Comparison of ENCODE assay signal across 11 mouse cellular contexts in the genomic region with DNA sequence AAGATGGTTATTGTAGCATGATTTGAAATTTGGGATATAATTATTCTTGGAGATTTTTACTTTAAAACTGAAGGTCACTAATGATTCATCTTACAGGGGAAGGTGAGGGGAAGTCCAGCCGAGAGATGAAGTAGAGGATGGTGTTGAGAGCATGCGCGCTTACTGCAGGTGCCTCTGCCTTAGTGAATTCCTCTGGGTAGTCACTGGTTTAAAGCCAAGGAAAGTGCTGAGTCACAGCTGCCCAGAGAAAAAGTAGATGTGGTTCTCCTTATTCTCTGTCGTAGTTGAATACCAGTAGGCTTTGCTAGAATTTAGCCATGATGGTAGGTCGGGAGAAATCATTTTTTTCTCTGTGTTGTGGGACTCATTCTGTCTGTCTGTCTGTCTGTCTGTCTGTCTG.
DNase-seq lines count a peak whose midpoint lies in the region; ATAC-seq and TF ChIP-seq lines count a peak whose summit lies in the region.
"Had no signal": no experiment of that assay in that cellular context is flagged by ENCODE, and none has a peak within 500 bp of the region (broad histone marks: within the 10 kb centered on the region; RNA-seq: fewer than 3 reads in every experiment).

No protein-coding gene starts in this region.

- peaks cover 19 to 50% of the 10 kb centered on the region in 2 experiments for H3K4me1 ChIP-seq in heart, embryonic 14.5 days (ENCODE audit: control insufficient read depth in 2 of 2, insufficient read depth in 2 of 2, low read length in 2 of 2)
- peaks cover 29% of the 10 kb centered on the region for H3K4me1 ChIP-seq in heart, embryonic 10.5 days
- H3K4me1 ChIP-seq in MEL (ENCODE audit: control insufficient read depth in 1 of 2, insufficient read depth in 2 of 2, low read length in 2 of 2), result peaks cover 30 to 33% of the 10 kb centered on the region in 2 experiments
- H3K4me1 ChIP-seq in heart, postnatal 0 days (ENCODE audit: control insufficient read depth, insufficient read depth), result peaks cover 33% of the 10 kb centered on the region
- no peaks in the 10 kb centered on the region for H3K4me1 ChIP-seq in midbrain, postnatal 0 days (ENCODE audit: insufficient read depth, low read length)
- H3K4me1 ChIP-seq: forebrain, embryonic 12.5 days had no signal

- no peak for DNase-seq in heart, embryonic 10.5 days (ENCODE audit: low spot score)
- peak; percentile 70 for DNase-seq in MEL (ENCODE audit: low read depth, low spot score)
- no peak for DNase-seq in heart, postnatal 0 days (ENCODE audit: low spot score)
- DNase-seq in ovary, adult 18-20 months (ENCODE audit: low spot score), result no peak
- DNase-seq in midbrain, postnatal 0 days (ENCODE audit: low spot score), result no peak
- DNase-seq in cerebellum, adult 9-11 months, result no peak
- DNase-seq: cerebellum, adult 18-20 months had no signal

- no peak for TF ChIP-seq CTCF in MEL (IDR thresholded peaks at IDR 0.05 in 2 of 3, conservative IDR thresholded peaks at IDR 0.05 in 1 of 3; ENCODE audit: control insufficient read depth in 1 of 3, insufficient read depth in 1 of 3, low read depth in 2 of 3, low read length in 3 of 3, poor library complexity in 1 of 3, severe bottlenecking in 1 of 3)
- TF ChIP-seq CTCF in heart, postnatal 0 days (IDR thresholded peaks at IDR 0.05; ENCODE audit: low read depth), result no peak
- no peak for TF ChIP-seq CTCF in midbrain, postnatal 0 days (IDR thresholded peaks at IDR 0.05)

- no peak overlapping the region for H3K27ac ChIP-seq in heart, embryonic 14.5 days (replicated peaks in 1 of 2; ENCODE audit: control insufficient read depth in 1 of 2, insufficient read depth in 1 of 2, low read depth in 2 of 2, low read length in 2 of 2)
- H3K27ac ChIP-seq in heart, embryonic 10.5 days, result no peak overlapping the region
- peak overlapping the region; percentile 27; the same call in 1 of the 2 replicates for H3K27ac ChIP-seq in MEL (ENCODE audit: control insufficient read depth, low read depth, low read length)
- no peak overlapping the region for H3K27ac ChIP-seq in heart, postnatal 0 days (ENCODE audit: low read depth)
- no peak overlapping the region for H3K27ac ChIP-seq in midbrain, postnatal 0 days (ENCODE audit: low read depth, low read length)
- H3K27ac ChIP-seq: forebrain, embryonic 12.5 days had no signal

- H3K27me3 ChIP-seq in heart, embryonic 14.5 days (ENCODE audit: control insufficient read depth, insufficient read depth, low read length), result no peaks in the 10 kb centered on the region
- H3K27me3 ChIP-seq in heart, embryonic 10.5 days (ENCODE audit: insufficient read depth, poor library complexity, severe bottlenecking), result no peaks in the 10 kb centered on the region
- no peaks in the 10 kb centered on the region for H3K27me3 ChIP-seq in MEL (ENCODE audit: control insufficient read depth in 1 of 2, insufficient read depth in 2 of 2, low read length in 2 of 2)
- H3K27me3 ChIP-seq in heart, postnatal 0 days (ENCODE audit: control insufficient read depth, insufficient read depth, low read length), result no peaks in the 10 kb centered on the region
- H3K27me3 ChIP-seq in midbrain, postnatal 0 days (ENCODE audit: insufficient read depth, low read length), result no peaks in the 10 kb centered on the region
- H3K27me3 ChIP-seq: forebrain, embryonic 12.5 days had no signal

- H3K36me3 ChIP-seq in heart, embryonic 14.5 days (ENCODE audit: control insufficient read depth, insufficient read depth, low read length), result peaks cover 32% of the 10 kb centered on the region
- peaks cover 11% of the 10 kb centered on the region for H3K36me3 ChIP-seq in heart, embryonic 10.5 days
- peaks cover 0 to 43% of the 10 kb centered on the region in 2 experiments; a peak in 2 of 4 replicates for H3K36me3 ChIP-seq in MEL (ENCODE audit: control insufficient read depth in 1 of 2, insufficient read depth in 2 of 2, low read length in 2 of 2)
- H3K36me3 ChIP-seq in heart, postnatal 0 days (replicated peaks; ENCODE audit: control insufficient read depth, insufficient read depth, low read length), result no peaks in the 10 kb centered on the region
- no peaks in the 10 kb centered on the region for H3K36me3 ChIP-seq in midbrain, postnatal 0 days (ENCODE audit: insufficient read depth, low read length)
- H3K36me3 ChIP-seq: G1E had no signal

- no peak for TF ChIP-seq POLR2A in MEL (IDR thresholded peaks at IDR 0.05; ENCODE audit: control insufficient read depth in 1 of 2, insufficient read depth in 1 of 2, low read depth in 1 of 2, low read length in 2 of 2, poor library complexity in 1 of 2)

- no peak overlapping the region for H3K4me3 ChIP-seq in heart, embryonic 14.5 days (ENCODE audit: control insufficient read depth in 1 of 2, insufficient read depth in 1 of 2, low read depth in 1 of 2, low read length in 2 of 2)
- H3K4me3 ChIP-seq in heart, embryonic 10.5 days, result no peak overlapping the region
- H3K4me3 ChIP-seq in MEL (ENCODE audit: control insufficient read depth in 1 of 2, insufficient read depth in 1 of 2, low read depth in 2 of 2, low read length in 2 of 2), result no peak overlapping the region
- H3K4me3 ChIP-seq in heart, postnatal 0 days (ENCODE audit: low read depth, low read length), result peak overlapping the region; percentile 9; the same call in 1 of the 2 replicates
- no peak overlapping the region for H3K4me3 ChIP-seq in midbrain, postnatal 0 days (ENCODE audit: low read depth, low read length)
- H3K4me3 ChIP-seq: forebrain, embryonic 12.5 days had no signal

- 80% methylated on average over 5 of the region's 5 CpGs for WGBS in heart, embryonic 14.5 days
- WGBS in heart, embryonic 10.5 days, result 86% methylated on average over 5 of the region's 5 CpGs
- WGBS in heart, postnatal 0 days, result 70% methylated on average over 5 of the region's 5 CpGs
- 92% methylated on average over 5 of the region's 5 CpGs for WGBS in midbrain, postnatal 0 days

- H3K79me2 ChIP-seq in MEL (ENCODE audit: control insufficient read depth, insufficient read depth, low read length, poor library complexity), result no peaks in the 10 kb centered on the region

- TF ChIP-seq RAD21 in MEL (IDR thresholded peaks at IDR 0.05; ENCODE audit: low read depth, low read length), result no peak

- H3K9ac ChIP-seq in heart, embryonic 14.5 days (ENCODE audit: low read length), result 0 out of 2 replicates have a peak overlapping the region, but pooled peaks have one; percentile 4
- H3K9ac ChIP-seq in MEL (ENCODE audit: control insufficient read depth, low read depth, low read length, poor library complexity, severe bottlenecking), result no peak overlapping the region
- H3K9ac ChIP-seq in heart, postnatal 0 days (replicated peaks; ENCODE audit: low read depth, low read length), result no peak overlapping the region
- no peak overlapping the region for H3K9ac ChIP-seq in midbrain, postnatal 0 days (replicated peaks; ENCODE audit: low read length, poor library complexity, severe bottlenecking)
- H3K9ac ChIP-seq: forebrain, embryonic 12.5 days had no signal

- 0 out of 4 replicates have a peak, but pooled peaks of 1 of the 2 experiments have one; percentile 11 for TF ChIP-seq EP300 in MEL (IDR thresholded peaks at IDR 0.05; ENCODE audit: low read depth in 1 of 2, low read length in 2 of 2)
- no peak for TF ChIP-seq EP300 in heart, postnatal 0 days (IDR thresholded peaks at IDR 0.05; ENCODE audit: low read depth)

- no peak for ATAC-seq in heart, embryonic 14.5 days (ENCODE audit: insufficient number of reproducible peaks, insufficient read depth, low FRiP score, low read depth)
- no peak for ATAC-seq in heart, postnatal 0 days (ENCODE audit: insufficient read depth, low read depth)
- peak; percentile 42 for ATAC-seq in megakaryocyte progenitor cell, adult 5-6 weeks (replicated peaks; ENCODE audit: poor library complexity)
- no peak for ATAC-seq in midbrain, postnatal 0 days (ENCODE audit: low FRiP score)

- H3K4me2 ChIP-seq in heart, embryonic 14.5 days (ENCODE audit: low read length), result no peak overlapping the region
- H3K4me2 ChIP-seq in heart, postnatal 0 days (ENCODE audit: low read depth, low read length), result peak overlapping the region; percentile 25; the same call in 1 of the 2 replicates
- no peak overlapping the region for H3K4me2 ChIP-seq in midbrain, postnatal 0 days (ENCODE audit: low read depth, low read length, poor library complexity, severe bottlenecking)
- H3K4me2 ChIP-seq: forebrain, embryonic 12.5 days had no signal

- no peaks in the 10 kb centered on the region for H3K9me3 ChIP-seq in heart, embryonic 14.5 days (ENCODE audit: control insufficient read depth, low read length)
- H3K9me3 ChIP-seq in heart, embryonic 10.5 days, result no peaks in the 10 kb centered on the region
- no peaks in the 10 kb centered on the region for H3K9me3 ChIP-seq in MEL (replicated peaks; ENCODE audit: insufficient read depth, low read length)
- no peaks in the 10 kb centered on the region for H3K9me3 ChIP-seq in heart, postnatal 0 days (replicated peaks; ENCODE audit: control insufficient read depth, low read length)
- no peaks in the 10 kb centered on the region for H3K9me3 ChIP-seq in midbrain, postnatal 0 days (ENCODE audit: low read length)
- H3K9me3 ChIP-seq: forebrain, embryonic 12.5 days; G1E had no signal

TF ChIP-seq in MEL, 35 proteins besides CTCF, POLR2A, EP300 and RAD21:
- TF ChIP-seq GABPA (IDR thresholded peaks at IDR 0.05; ENCODE audit: low read depth, low read length), result peak; percentile 82
- peak; percentile 25; the same call in 1 of the 2 replicates for TF ChIP-seq SIN3A (IDR thresholded peaks at IDR 0.05; ENCODE audit: low read length)
- no peak for TF ChIP-seq ZKSCAN1 (IDR thresholded peaks at IDR 0.05; ENCODE audit: low read depth, low read length)
TF ChIP-seq in MEL: peak in this region for 2.
